Mouse (Mus musculus) gastrocnemius, postnatal 10 days (tissue): ENCODE results near the gene Ankrd2. TPM values are rescaled to one million over a fixed set of nuclear protein-coding genes. Genes with fewer than 3 reads are reported as not detected.
A peak's percentile ranks its signal among the peaks of the same experiment; 100 is the strongest.

Experiments used
- DNase-seq: peaks from one replicate; pipeline ENCODE4 v3.0.0; 2021; ENCODE audit warnings: mixed read lengths
- total RNA-seq, 2 experiments: library from RNA; stranded (reverse); gene quantifications; 2 replicates each; pipeline ENCODE4 v1.2.3; 2021

The Ankrd2 gene
- total RNA-seq, 2 experiments from 2014 or later: 65.0 to 72.7 TPM

DNA sequence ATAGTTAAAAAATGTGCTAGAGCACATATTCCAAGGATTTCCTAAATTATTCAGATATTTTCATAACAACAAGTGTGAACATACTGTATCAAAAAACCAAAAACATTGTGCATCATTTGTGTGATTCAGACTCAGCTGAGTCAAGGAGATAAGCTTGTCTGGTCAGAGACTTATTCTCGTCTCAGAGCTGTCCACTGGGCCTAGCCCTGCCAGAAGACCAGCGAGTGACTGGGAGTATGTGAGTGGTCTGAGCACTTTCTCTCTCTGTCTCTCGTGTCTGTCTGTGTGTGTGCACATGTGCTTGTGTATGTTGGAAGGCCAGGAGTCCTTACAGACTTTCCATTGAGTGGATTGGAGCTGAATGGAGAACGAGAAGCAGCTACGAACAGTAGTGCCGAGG, 20.8 kb upstream of the Ankrd2 start:
- DNase-seq: no peak

DNA sequence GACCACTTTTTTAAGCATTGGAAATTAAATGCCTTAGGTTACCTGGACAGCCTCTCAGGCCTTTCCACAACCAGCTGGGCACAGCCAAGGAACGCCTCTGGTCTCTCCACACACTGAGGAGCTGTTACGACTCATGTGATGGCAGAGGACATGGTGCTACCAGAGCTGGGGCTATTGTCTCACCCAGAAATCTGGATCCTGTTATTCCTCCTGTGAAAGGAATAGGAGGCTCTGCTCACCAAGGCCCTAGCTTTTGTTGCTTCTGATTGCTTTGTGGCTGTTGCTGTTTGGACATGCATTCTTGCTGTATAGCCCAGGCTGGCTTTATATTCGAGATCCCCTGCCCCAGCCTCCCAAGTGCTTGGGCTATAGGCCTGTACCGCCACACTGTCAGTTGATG, 19.5 kb upstream of the Ankrd2 start:
- no peak for DNase-seq

DNA sequence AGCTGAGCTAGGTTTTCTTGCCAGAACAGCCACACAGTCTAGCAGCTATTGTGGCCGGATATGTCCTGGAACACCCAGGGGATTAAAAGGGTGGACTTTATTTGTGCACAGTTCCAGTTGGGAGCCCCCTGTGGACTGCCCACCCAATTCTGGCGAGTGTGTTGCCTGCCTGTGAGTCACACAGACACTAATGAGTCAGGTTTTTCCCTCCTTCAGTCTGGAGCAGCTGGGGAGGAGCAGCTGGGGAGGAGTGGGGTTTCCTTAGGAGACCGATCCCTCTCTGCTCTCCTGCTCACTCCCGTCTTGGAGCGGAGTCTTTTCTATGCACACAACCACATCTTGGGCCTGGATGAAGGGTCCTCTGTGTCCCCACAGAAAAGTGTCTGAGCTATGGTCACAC, 19.0 kb upstream of the Ankrd2 start:
- no peak for DNase-seq

DNA sequence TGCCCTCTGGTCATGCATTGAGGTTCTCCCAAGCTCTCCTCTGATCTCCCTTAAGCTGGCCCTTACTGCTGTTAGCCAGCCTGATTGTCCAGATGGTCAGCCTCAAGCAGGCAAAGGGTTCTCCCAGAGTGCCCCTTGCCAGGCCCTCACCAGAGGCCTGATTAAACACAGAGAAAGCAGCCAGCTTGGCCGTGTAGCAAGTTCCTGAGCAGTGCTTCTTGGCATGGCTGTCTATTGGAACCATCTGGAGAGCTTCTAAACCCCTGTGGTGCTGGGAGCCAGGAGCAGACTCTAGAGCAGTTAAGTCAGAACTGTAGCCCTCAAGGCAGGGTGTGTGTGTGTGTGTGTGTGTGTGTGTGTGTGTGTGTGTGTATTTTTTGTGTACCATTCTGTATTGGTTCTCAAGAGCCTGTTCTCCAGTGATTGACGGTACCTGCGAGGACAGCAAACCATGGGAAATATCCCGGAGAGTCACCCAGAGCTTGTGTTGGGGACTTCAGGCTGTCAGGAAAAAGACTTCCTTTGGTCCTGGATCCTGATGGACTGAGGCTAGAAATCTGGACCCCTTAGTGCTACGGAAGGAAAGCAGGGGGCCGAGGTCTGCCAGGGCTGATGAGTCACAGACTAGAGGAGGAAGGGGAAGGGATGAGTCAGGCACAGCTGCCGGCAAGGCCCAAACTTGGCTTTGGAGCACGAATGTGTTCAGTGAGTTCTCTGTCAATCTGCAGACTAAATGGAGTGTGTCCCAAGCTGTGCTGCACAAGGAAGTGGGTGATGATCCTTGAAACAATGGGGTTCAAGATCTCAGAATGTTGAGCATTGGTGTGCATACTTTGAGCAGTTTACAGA, 18.2 kb upstream of the Ankrd2 start:
- peak; percentile 60 for DNase-seq

DNA sequence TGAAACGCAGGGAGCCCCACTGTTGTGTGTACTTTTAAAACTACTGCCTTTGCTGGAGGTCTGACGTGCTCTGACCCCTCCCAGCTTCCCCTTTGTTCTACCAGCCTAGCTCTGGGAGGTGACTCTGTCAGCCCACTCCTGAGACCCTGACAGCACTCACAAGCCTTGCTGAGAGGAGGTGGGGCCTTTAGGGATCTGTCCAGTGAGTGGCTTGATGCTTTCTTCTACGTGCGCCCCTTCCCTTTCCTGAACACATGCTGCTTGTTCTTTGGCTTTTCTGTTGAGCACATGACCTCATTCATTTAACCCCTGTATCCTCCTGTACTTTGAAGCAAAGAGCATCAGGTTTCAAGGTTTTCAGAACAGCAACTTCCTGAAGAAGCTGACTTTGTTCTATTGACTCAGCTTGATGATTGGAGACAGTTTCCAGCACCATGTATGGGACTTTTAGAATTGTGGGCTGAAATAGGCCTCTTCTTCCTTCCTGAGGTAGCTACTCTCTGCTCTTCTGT, 16.7 kb upstream of the Ankrd2 start:
- no peak for DNase-seq

DNA sequence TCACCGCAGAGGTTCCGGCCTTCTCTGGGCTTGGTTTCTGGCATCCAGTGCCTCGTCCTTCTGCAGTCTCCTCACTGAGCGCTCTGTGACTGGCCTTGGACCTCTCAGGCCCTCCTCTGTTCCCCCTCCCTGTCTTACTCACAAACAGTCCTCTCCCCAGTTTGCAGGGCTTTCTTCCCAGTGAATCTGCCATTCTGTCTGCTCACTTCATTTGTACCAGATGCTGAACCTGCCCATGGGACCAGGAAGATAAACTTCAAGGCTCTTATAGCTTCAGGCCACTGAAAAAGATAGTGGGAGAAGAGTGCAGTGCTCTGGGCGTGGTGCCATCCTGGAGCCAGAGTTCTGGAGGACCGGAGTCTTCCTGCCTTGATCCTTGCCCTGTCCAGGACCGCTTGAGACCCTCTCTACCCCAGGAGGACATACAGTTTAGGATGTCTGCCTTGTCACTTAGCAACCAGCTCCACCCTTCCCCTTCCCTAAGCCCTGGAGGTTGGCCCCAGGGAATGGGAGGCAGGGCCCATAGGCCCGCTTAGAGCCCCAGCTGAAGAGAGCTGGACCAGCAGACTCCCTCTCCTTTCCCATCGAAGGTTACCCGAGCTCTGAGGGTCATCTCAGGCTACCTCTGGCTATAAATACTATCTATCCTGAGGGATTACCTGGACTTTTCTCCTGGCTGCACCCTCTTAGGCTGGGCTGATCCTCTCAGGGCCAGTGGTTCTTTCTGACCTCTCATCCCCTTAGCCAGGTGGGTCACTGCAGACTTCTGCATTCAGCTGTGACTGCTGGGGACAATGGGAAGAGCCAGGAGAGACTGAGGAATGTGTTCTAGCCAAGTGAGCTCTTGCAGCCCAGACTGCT, 13.9 kb upstream of the Ankrd2 start:
- DNase-seq: no peak

DNA sequence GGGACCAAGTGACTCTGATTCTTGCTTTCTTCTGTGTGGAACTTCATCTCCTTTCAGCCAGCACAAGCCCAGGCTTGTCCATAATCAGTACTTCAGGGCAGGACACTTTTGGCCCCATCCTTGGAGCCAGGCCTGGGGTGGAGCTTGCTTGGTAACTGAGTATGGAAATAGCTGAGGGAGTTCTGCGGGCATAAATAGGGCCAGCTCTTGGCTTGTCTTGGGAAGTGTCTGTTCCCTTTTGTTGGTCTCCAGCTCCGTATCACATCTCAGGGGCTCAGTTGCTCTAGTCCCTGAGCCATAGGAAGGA, 13.3 kb upstream of the Ankrd2 start:
- no peak for DNase-seq

DNA sequence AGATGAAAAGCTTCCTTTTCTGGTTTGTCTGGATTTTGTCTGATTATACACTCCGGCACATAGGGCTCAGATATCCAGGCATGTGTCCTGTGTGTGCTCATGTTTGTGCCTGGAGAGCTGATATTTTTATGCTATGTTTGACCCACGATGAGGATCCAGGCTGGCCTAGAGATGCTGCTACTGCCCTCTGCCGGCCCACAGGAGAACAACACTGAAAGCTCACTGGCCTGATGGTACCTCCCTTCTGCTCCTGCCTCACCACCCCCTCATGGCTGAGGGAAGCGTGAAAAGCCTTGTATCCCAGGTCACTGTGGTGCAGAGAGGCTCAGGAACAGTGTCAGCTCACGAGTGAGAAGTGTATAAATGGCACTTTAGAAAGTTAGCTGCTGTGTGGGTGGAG, 9.6 kb upstream of the Ankrd2 start:
- peak; percentile 84 for DNase-seq

DNA sequence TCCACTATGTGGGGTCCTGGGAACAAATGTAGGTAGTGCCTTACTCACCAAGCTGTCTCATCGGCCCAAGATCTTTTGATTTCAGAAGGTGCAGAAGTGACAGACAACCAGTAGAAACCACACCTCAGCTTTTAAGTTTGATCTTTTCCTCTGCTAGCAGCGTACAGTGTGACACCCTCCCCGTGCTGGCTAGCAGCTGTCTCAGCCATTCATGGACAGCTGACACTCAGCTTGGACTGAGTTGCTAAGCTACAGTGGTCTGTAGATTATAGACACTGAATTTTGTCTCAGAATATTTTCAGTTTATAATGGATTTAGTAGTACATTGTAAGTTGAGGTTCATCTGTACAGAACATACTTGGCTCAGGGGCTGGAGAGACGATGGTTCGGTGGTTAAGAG, 4.7 kb upstream of the Ankrd2 start:
- DNase-seq: no peak

DNA sequence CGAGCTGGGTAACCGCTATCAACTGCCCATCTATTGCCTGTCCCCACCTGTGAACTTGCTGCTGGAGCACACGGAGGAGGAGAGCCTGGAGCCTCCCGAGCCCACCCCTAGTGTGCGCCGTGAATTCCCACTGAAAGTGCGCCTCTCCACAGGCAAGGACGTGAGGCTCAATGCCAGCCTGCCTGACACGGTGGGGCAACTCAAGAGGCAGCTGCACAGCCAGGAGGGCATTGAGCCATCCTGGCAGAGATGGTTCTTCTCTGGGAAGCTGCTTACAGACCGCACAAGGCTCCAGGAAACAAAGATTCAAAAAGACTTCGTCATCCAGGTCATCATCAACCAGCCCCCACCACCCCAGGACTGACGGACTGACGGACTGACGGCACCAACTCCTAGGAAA, 2.2 kb upstream of the Ankrd2 start:
- peak; percentile 57 for DNase-seq

DNA sequence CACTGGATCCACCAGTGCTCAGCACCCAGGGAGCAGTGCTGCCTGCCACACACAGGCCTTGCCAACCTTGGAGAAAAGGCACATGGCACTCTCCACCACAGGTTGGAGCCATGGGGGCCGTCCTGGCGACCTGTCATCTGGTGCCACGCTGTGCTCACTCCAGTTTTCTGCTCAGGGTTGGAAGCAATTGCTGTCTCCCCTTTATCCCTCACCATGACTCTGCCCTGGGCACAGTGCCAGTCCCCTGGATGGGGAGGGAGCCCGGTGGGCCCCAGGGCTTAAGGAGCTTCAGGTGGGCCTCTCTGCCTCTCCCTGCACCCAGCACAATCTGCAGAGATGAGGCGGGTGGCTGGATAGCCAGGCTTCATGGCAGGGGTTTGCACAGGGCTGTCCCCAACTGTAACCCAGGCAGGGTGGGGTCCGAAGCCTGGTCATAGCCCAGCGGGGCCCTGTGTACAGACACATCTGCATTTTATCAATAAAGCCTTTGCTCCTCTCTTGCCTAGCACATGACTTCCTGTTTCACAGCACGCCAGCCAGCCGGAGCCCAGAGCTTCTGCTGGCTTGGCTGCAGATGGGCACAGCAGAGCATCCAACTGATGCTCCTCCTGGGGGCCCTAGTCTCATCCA, 1.5 kb upstream of the Ankrd2 start:
- peak; percentile 50 for DNase-seq

DNA sequence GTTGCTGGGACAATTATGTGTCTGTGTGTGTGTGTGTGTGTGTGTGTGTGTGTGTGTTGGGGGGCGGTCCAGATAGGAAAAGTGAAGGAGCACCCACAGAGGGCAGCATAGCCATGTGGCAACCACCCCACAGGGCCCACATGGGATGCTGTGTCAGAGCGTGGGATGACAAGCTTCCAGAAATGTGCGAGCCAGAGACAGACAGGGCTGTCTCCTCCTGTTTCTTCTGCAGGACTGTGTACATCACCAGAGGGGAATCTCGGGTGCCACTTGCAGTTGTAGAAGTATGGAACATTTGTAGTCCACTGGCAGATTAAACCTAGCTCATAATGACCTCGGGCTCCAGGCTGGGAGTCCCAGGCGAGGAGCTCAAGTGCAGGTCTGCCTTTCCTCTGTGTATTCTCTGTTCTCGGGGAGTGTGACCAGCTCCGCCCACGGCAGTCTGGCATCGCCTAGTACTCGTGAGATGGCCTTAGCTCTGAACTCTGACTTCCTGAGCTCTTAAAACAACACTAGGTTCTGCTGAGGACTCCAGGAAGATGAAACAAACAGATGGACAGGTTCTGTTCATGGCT, 832 bp upstream of the Ankrd2 start:
- no peak for DNase-seq

DNA sequence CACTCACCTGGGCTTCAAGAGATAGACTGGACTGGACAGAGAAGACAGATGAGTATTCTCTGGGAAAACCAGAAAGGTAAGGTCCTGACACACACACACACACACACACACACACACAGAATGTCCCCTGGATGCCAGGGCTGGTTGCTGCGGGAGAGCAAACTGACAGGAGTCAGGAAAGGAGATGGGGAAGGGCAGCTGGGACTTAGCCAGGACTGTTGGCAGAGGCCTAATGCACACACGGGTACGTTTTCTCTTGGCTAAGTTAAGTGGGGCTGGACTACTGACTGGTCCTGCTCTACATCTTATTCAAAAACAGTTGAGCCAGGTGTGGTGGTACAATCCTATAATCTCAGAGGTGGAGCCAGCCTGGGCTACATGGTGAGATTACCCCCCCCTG, 557 bp downstream of the Ankrd2 start:
- no peak for DNase-seq

DNA sequence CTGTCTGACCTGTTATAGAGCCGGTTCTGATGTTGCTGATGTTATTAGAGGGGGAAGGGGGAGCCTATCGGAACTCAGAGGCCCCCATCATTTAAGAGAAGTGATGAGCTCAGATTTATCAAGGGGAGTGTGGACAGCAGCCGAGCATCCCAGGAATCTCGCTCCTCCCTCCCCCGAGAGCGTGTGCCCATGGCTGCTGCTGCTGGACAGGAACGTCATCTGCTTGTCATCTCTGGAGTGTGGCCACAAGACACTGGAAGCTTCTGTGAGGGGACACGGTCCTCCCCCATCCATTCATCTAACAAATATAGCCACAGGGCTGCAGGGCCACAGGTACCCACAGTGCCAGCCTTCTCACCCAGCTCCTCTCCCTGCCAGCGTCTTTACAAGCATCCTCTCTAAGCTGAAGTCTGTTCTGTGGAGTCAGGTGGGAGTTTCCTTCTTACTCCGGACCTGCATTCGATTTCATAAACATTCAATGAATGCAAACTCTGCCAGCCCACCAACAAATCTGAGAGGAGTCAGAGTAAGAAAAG, 1.4 kb downstream of the Ankrd2 start:
- DNase-seq: no peak

DNA sequence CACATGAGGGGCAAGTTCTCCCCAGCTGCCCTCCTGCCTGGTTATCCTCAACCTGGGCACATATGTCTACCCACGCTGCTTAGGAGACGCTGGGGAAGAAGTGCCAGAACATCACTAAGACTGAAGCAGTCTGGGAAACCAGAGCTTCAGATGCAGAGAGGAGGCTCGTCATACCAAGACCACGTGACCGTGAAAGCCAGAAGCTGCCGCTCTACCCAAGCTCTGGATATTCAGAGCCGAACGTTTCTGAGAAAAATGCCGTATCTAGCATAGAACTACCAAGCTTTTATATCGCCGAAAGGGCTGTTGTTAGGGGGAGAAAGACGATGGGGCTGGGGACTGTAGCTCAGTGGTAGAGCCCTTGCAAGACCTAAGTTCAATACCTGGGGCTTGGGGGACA, 2.5 kb downstream of the Ankrd2 start:
- no peak for DNase-seq

DNA sequence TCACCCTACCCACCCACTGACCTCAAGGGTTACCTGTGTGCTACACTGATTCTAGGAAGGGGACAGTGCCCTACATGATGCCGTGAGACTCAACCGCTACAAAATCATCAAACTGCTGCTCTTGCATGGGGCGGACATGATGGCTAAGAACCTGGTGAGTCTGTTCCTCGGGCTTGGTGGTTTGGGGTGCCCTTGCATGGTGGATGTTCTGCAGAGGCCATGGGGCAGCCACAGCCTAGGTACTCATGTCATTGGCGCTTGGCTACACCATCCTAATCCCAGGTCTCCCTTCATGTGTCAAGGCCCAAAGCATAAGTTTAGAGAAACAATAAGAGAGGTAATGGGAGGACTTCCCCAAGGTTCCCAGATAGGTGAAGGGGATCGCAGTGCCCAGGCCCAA, 8.2 kb downstream of the Ankrd2 start:
- no peak for DNase-seq

DNA sequence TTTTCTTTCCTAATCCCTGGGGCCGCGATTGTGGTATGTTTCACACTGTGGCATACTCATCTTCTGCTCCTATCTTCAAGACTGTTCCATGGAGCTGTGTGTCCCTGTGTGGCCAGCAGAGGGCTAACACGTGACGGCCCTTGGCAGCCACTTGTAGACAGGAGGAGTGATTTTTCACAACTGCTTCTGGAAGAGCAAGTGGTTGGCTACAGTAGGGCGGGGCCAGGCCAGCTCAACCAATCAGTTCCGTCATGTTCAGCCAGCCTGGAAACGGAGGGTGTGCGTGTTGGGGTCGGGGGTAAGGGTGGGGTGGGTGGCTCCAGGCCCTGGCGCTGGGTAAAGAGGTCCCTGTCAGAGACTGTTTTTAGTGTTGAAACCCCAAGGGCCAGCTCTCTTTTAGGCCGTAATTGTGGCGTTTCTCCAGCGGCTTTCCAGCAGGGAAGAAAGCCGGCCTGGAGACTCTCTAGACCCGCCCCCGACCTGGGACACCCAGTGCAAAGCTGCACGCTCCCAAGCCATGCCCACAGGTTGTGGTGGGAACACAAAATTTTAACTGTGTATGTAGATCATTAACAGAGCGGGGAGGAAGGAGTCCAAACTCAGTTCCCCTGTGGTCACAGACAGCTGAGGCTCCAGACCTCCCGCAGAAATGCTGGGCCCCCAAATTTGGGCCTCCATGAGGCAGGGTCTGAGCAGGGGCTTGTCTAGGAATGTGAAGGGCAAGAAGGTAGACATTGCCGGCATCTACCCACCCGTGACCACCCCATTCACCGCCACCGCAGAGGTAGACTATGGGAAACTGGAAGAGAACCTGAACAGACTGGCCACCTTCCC, 9.7 kb downstream of the Ankrd2 start, which contains the start of gene Hoga1:
Gene Hoga1 (plus strand): TSS at position 342 of the 834 bp plus-strand sequence.
- DNase-seq: peak; percentile 75

DNA sequence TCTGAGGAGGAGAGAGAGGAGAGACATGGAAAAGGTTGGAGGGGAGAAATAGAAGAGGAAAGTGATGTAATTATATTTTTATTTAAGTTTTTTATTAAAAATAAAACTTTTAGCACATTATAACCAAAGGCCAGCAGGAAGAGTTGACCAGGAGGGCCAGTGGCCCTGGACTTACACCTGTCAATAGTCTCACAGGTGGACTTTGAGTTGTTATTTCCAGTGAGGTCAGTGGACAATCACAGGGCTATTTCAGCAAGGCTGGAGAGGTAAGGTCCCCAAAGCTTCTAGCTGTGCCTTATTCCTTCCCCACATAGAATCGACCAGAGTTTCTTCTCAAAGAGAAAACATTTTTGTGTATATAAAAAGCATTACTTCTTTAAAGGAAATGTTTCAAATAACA, 14.5 kb downstream of the Ankrd2 start:
- no peak for DNase-seq

DNA sequence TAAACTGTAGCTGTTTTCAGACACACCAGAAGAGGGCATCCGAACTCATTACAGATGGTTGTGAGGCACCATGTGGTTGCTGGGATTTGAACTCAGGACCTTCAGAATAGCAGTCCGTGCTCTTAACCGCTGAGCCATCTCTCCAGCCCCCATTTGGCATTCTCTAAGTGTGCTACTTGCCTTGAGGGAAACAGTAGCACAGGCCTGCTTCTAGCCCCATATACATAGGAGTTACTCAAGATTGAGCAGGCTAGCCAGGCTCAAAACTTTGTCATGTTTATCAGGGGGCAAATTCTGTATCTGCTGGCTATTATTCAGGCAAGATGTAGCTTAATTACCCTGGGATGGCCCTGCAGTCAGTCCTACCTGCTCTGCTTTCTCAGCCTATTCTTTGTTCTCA, 15.6 kb downstream of the Ankrd2 start:
- no peak for DNase-seq

DNA sequence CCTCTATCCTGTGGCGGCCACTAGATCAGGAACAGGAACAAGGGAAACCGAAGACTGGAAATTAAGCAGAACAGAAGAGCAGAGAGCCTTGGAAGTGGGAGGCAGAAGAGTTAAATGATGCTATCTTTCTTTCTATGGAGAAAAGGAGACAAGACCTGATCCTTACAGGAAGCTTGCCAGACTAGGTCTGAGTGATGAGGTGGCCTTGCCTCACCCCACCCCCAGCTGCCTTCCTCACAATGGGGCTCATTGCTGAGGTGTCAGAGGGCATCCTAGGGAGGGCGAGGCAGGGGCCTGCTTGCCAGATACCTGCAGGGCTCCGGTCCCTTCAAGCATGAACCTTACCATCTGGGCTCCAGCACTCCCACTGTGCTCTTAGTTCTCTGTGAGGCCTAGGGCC, 16.1 kb downstream of the Ankrd2 start, which contains the start of gene 4933411K16Rik:
Gene 4933411K16Rik (plus strand): TSS at position 301 of the 400 bp plus-strand sequence.
- DNase-seq: no peak

DNA sequence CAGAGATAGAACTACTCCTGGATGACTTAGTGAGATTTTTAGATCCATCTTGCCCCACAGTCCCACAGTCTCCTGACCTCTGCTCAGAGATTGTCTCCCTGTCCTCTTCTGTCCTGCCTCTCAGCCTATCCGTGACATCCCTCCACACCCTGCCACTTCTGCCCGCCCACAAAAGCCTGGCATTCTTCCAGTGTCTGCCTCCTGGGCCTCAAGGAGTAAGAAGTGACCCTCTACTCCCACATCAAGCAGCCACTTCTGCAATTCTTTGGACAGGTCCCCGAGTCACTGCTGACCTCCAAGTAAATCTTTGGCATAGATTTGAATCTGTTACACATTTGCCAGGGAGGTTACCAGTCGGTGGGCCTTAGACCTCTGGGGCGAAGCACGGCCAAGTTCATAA, 18.5 kb downstream of the Ankrd2 start:
- no peak for DNase-seq
